26 mouse cellular contexts compared by ENCODE assay signal in genomic region chr16:57339765-57340612, GRCm38 (mm10). TPM values are rescaled to one million over a fixed set of nuclear protein-coding genes. Genes with fewer than 3 reads are reported as not detected.
DNase-seq lines count a peak whose midpoint lies in the region; ATAC-seq lines count a peak whose summit lies in the region.
"Had no signal": no experiment of that assay in that cellular context is flagged by ENCODE, and none has a peak within 500 bp of the region (broad histone marks: within the 10 kb centered on the region; RNA-seq: fewer than 3 reads in every experiment).

No protein-coding gene starts in this region.

- H3K4me2 ChIP-seq in kidney, embryonic 15.5 days, result no peak overlapping the region
- no peak overlapping the region for H3K4me2 ChIP-seq in lung, embryonic 16.5 days (ENCODE audit: low read depth, low read length)
- H3K4me2 ChIP-seq: heart, embryonic 15.5 days; hindbrain, embryonic 14.5 days; liver, embryonic 11.5 days; midbrain, embryonic 11.5 days; stomach, embryonic 15.5 days had no signal

- 84% methylated on average over 8 of the region's 8 CpGs for WGBS in kidney, embryonic 15.5 days
- 74% methylated on average over 8 of the region's 8 CpGs for WGBS in lung, embryonic 16.5 days

- peak; percentile 15 to 28 for DNase-seq in cerebellum, postnatal 10 days
- no peak for DNase-seq in cerebellum, postnatal 25 days
- no peak for DNase-seq in kidney, adult 18-20 months
- DNase-seq in lung, adult 18-20 months, result no peak
- DNase-seq in retina, embryonic 14.5 days (ENCODE audit: low spot score), result peak; percentile 75
- DNase-seq in adrenal gland, postnatal 14 days, result no peak
- DNase-seq: adrenal gland, postnatal 10 days; cerebellum, adult 8-10 months; gastrocnemius, postnatal 36 days; heart, postnatal 4 days; kidney, adult 8-10 months; kidney, postnatal 36 days; liver, postnatal 0 days; thymus, adult 2 months had no signal

- peaks cover 20% of the 10 kb centered on the region for H3K4me1 ChIP-seq in kidney, embryonic 15.5 days
- peaks cover 18% of the 10 kb centered on the region for H3K4me1 ChIP-seq in lung, embryonic 16.5 days (replicated peaks; ENCODE audit: control insufficient read depth, insufficient read depth, low read length)
- H3K4me1 ChIP-seq: stomach, embryonic 15.5 days had no signal

- H3K9ac ChIP-seq in kidney, embryonic 15.5 days, result no peak overlapping the region
- no peak overlapping the region for H3K9ac ChIP-seq in lung, embryonic 16.5 days (ENCODE audit: low read length)
- H3K9ac ChIP-seq: heart, embryonic 15.5 days; hindbrain, embryonic 14.5 days; liver, postnatal 0 days; stomach, embryonic 15.5 days had no signal

- no peak for ATAC-seq in kidney, embryonic 15.5 days (replicated peaks; ENCODE audit: low FRiP score)
- peak; percentile 78 for ATAC-seq in lung, embryonic 16.5 days (ENCODE audit: low read depth)
- ATAC-seq: inflammation-experienced regulatory T-cells, adult 6 months; liver, postnatal 0 days had no signal

- 0 out of 2 replicates have a peak overlapping the region, but pooled peaks have one; percentile 16 for H3K27ac ChIP-seq in kidney, embryonic 15.5 days
- H3K27ac ChIP-seq in lung, embryonic 16.5 days (ENCODE audit: low read length), result peak overlapping the region; percentile 57; the same call in 1 of the 2 replicates
- H3K27ac ChIP-seq: heart, embryonic 15.5 days; hindbrain, embryonic 14.5 days; stomach, embryonic 15.5 days had no signal

- H3K9me3 ChIP-seq in kidney, embryonic 15.5 days (replicated peaks), result no peaks in the 10 kb centered on the region
- H3K9me3 ChIP-seq in lung, embryonic 16.5 days (ENCODE audit: control insufficient read depth, low read length), result no peaks in the 10 kb centered on the region
- H3K9me3 ChIP-seq: heart, embryonic 15.5 days; stomach, embryonic 15.5 days had no signal

- no peaks in the 10 kb centered on the region for H3K36me3 ChIP-seq in kidney, embryonic 15.5 days
- no peaks in the 10 kb centered on the region for H3K36me3 ChIP-seq in lung, embryonic 16.5 days (ENCODE audit: control insufficient read depth, insufficient read depth, low read length)
- H3K36me3 ChIP-seq: heart, embryonic 15.5 days; stomach, embryonic 15.5 days had no signal

- no peak overlapping the region for H3K4me3 ChIP-seq in kidney, embryonic 15.5 days (replicated peaks)
- H3K4me3 ChIP-seq in lung, embryonic 16.5 days (ENCODE audit: low read length), result no peak overlapping the region
- H3K4me3 ChIP-seq: heart, embryonic 15.5 days; stomach, embryonic 15.5 days had no signal

- no peaks in the 10 kb centered on the region for H3K27me3 ChIP-seq in kidney, embryonic 15.5 days
- no peaks in the 10 kb centered on the region for H3K27me3 ChIP-seq in lung, embryonic 16.5 days (ENCODE audit: control insufficient read depth, insufficient read depth, low read depth, low read length)
- H3K27me3 ChIP-seq: heart, embryonic 15.5 days; stomach, embryonic 15.5 days had no signal

RNA-seq across cellular contexts. Expression of gene Filip1l, which starts 12.9 kb away (rescaled TPM):
- 24.2 and 24.8 TPM in 2 replicates for polyA plus RNA-seq in kidney, embryonic 15.5 days (2015; fragmentation: Nextera tagmentation; extraction: Ambion mirVana)
- polyA plus RNA-seq in lung, embryonic 16.5 days (2015; fragmentation: Nextera tagmentation; extraction: Ambion mirVana), result 28.0 and 32.6 TPM in 2 replicates
- 20.6 and 26.5 TPM in 2 replicates for total RNA-seq in adrenal gland, postnatal 14 days (2021)

RNA-seq across cellular contexts. Expression of gene Tmem30c, which starts 47.3 kb away (rescaled TPM):
- polyA plus RNA-seq in kidney, embryonic 15.5 days (2015; fragmentation: Nextera tagmentation; extraction: Ambion mirVana), result 0.06 and 0.10 TPM in 2 replicates
- 0.13 TPM in 1 of 2 replicates, not detected in the other for polyA plus RNA-seq in lung, embryonic 16.5 days (2015; fragmentation: Nextera tagmentation; extraction: Ambion mirVana)
- total RNA-seq in adrenal gland, postnatal 14 days (2021), result not detected in 2 replicates
- total RNA-seq: adrenal gland, postnatal 10 days; common myeloid progenitor, adult 5-6 weeks; gastrocnemius, adult 18-20 months; gastrocnemius, postnatal 36 days; heart, adult 8-10 months; heart, postnatal 4 days had no signal
- polyA plus RNA-seq: embryonic facial prominence, embryonic 11.5 days; heart, embryonic 15.5 days; liver, embryonic 11.5 days; liver, postnatal 0 days; thymus, adult 2 months had no signal

Comparison
In these comparisons a context has a peak if more than half of its experiments do, and no peak if none do; other contexts are left out.
1. DNase-seq: peak in cerebellum, postnatal 10 days (2 of 2) and retina, embryonic 14.5 days (single experiment); none in cerebellum, postnatal 25 days (0 of 2), kidney, adult 18-20 months (single experiment), lung, adult 18-20 months (0 of 2) and adrenal gland, postnatal 14 days (single experiment).